Mouse (Mus musculus): Measurements from ENCODE around the gene Crebbp.
"Not testable (repeated sequence)": the region's sequence is repeated elsewhere in the genome, so short reads cannot be mapped to it uniquely, and the experiment has no call there.

The Crebbp gene

GRCm38 (mm10) chr16:4079656-4080055 is 134.1 kb downstream of the Crebbp start:
- Histone ChIP-seq H3K9me3 (ENCODE audit: low read length) (no peaks in the 10 kb centered on the region), H3K36me3 (ENCODE audit: insufficient read depth, low read length) (peaks cover 40% of the 10 kb centered on the region), H3K27me3 (ENCODE audit: insufficient read depth, low read length) (no peaks in the 10 kb centered on the region), H3K4me3 (replicated peaks; ENCODE audit: low read length) (no peak overlapping the region), H3K4me1 (replicated peaks; ENCODE audit: low read depth, low read length) (peaks cover 40% of the 10 kb centered on the region)
- TF ChIP-seq NANOG (IDR thresholded peaks at IDR 0.05; ENCODE audit: borderline replicate concordance, low read length): no peak
- TF ChIP-seq CTCF (conservative IDR thresholded peaks at IDR 0.05; ENCODE audit: low read length): no peak
- TF ChIP-seq POU5F1 (IDR thresholded peaks at IDR 0.05; ENCODE audit: borderline replicate concordance, low read length): no peak

- peaks cover 41% of the 10 kb centered on the region for H3K36me3 ChIP-seq (ENCODE audit: insufficient read depth, low read length)
- H3K9me3 ChIP-seq (ENCODE audit: low read length); H3K27me3 ChIP-seq (ENCODE audit: insufficient read depth, low read length): not testable (repeated sequence)
- H3K4me3 ChIP-seq (replicated peaks; ENCODE audit: low read length): peak overlapping the region; percentile 99
- H3K4me1 ChIP-seq (replicated peaks; ENCODE audit: low read depth, low read length): peaks cover 46% of the 10 kb centered on the region
These were observed 135.5 kb downstream of the Crebbp start for GRCm38 (mm10) chr16:4078302-4078701.

- H3K9me3 ChIP-seq (ENCODE audit: low read length): no peaks in the 10 kb centered on the region
- H3K27me3 ChIP-seq (ENCODE audit: insufficient read depth, low read length): no peaks in the 10 kb centered on the region
- TF ChIP-seq POU5F1 (IDR thresholded peaks at IDR 0.05; ENCODE audit: borderline replicate concordance, low read length) (no peak), CTCF (conservative IDR thresholded peaks at IDR 0.05; ENCODE audit: low read length) (no peak), NANOG (IDR thresholded peaks at IDR 0.05; ENCODE audit: borderline replicate concordance, low read length) (no peak)
- H3K4me1 ChIP-seq (replicated peaks; ENCODE audit: low read depth, low read length): peaks cover 48% of the 10 kb centered on the region
- H3K36me3 ChIP-seq (ENCODE audit: insufficient read depth, low read length): peaks cover 43% of the 10 kb centered on the region
- H3K4me3 ChIP-seq (replicated peaks; ENCODE audit: low read length): peak within 1 kb of the TSS; percentile 99
These were observed 136.3 kb downstream of the Crebbp start, which contains the start of gene Trap1 for GRCm38 (mm10) chr16:4077384-4078061. TSS of gene Trap1 (minus strand) at chr16:4077827.

GRCm38 (mm10) chr16:4074836-4075235 is 139.0 kb downstream of the Crebbp start:
- Histone ChIP-seq H3K27me3 (ENCODE audit: insufficient read depth, low read length) (no peaks in the 10 kb centered on the region), H3K4me3 (replicated peaks; ENCODE audit: low read length) (no peak overlapping the region), H3K4me1 (replicated peaks; ENCODE audit: low read depth, low read length) (peaks cover 53% of the 10 kb centered on the region), H3K36me3 (ENCODE audit: insufficient read depth, low read length) (peaks cover 49% of the 10 kb centered on the region), H3K9me3 (ENCODE audit: low read length) (no peaks in the 10 kb centered on the region)
- TF ChIP-seq POU5F1 (IDR thresholded peaks at IDR 0.05; ENCODE audit: borderline replicate concordance, low read length) (no peak), CTCF (conservative IDR thresholded peaks at IDR 0.05; ENCODE audit: low read length) (no peak), NANOG (IDR thresholded peaks at IDR 0.05; ENCODE audit: borderline replicate concordance, low read length) (no peak)

- Histone ChIP-seq H3K9me3 (ENCODE audit: low read length) (no peaks in the 10 kb centered on the region), H3K4me3 (replicated peaks; ENCODE audit: low read length) (no peak overlapping the region), H3K4me1 (replicated peaks; ENCODE audit: low read depth, low read length) (peaks cover 53% of the 10 kb centered on the region), H3K36me3 (ENCODE audit: insufficient read depth, low read length) (peaks cover 53% of the 10 kb centered on the region), H3K27me3 (ENCODE audit: insufficient read depth, low read length) (no peaks in the 10 kb centered on the region)
- TF ChIP-seq CTCF (conservative IDR thresholded peaks at IDR 0.05; ENCODE audit: low read length) (peak; percentile 12), POU5F1 (IDR thresholded peaks at IDR 0.05; ENCODE audit: borderline replicate concordance, low read length) (no peak)
These were observed 139.5 kb downstream of the Crebbp start for GRCm38 (mm10) chr16:4074297-4074696.

GRCm38 (mm10) chr16:4068588-4068987 is 145.2 kb downstream of the Crebbp start:
- Histone ChIP-seq H3K9me3 (ENCODE audit: low read length) (no peaks in the 10 kb centered on the region), H3K4me3 (replicated peaks; ENCODE audit: low read length) (no peak overlapping the region), H3K36me3 (ENCODE audit: insufficient read depth, low read length) (peaks cover 88% of the 10 kb centered on the region), H3K27me3 (ENCODE audit: insufficient read depth, low read length) (no peaks in the 10 kb centered on the region), H3K4me1 (replicated peaks; ENCODE audit: low read depth, low read length) (peaks cover 13% of the 10 kb centered on the region; the same call in 1 of the 2 replicates)
- TF ChIP-seq CTCF (conservative IDR thresholded peaks at IDR 0.05; ENCODE audit: low read length): peak; percentile 50
- no peak for TF ChIP-seq NANOG (IDR thresholded peaks at IDR 0.05; ENCODE audit: borderline replicate concordance, low read length)

- Histone ChIP-seq H3K4me1 (replicated peaks; ENCODE audit: low read depth, low read length) (peaks cover 6% of the 10 kb centered on the region), H3K36me3 (ENCODE audit: insufficient read depth, low read length) (peaks cover 98% of the 10 kb centered on the region), H3K27me3 (ENCODE audit: insufficient read depth, low read length) (no peaks in the 10 kb centered on the region), H3K9me3 (ENCODE audit: low read length) (no peaks in the 10 kb centered on the region), H3K4me3 (replicated peaks; ENCODE audit: low read length) (no peak overlapping the region)
- TF ChIP-seq NANOG (IDR thresholded peaks at IDR 0.05; ENCODE audit: borderline replicate concordance, low read length): no peak
- no peak for TF ChIP-seq POU5F1 (IDR thresholded peaks at IDR 0.05; ENCODE audit: borderline replicate concordance, low read length)
- TF ChIP-seq CTCF (conservative IDR thresholded peaks at IDR 0.05; ENCODE audit: low read length): no peak
These were observed 148.9 kb downstream of the Crebbp start for GRCm38 (mm10) chr16:4064945-4065344.

- peaks cover 32% of the 10 kb centered on the region for H3K4me1 ChIP-seq (replicated peaks; ENCODE audit: low read depth, low read length)
- H3K36me3 ChIP-seq (ENCODE audit: insufficient read depth, low read length): peaks cover 97% of the 10 kb centered on the region
- no peak overlapping the region for H3K4me3 ChIP-seq (replicated peaks; ENCODE audit: low read length)
- no peaks in the 10 kb centered on the region for H3K27me3 ChIP-seq (ENCODE audit: insufficient read depth, low read length)
- no peaks in the 10 kb centered on the region for H3K9me3 ChIP-seq (ENCODE audit: low read length)
- no peak for TF ChIP-seq POU5F1 (IDR thresholded peaks at IDR 0.05; ENCODE audit: borderline replicate concordance, low read length)
- TF ChIP-seq NANOG (IDR thresholded peaks at IDR 0.05; ENCODE audit: borderline replicate concordance, low read length): no peak
- TF ChIP-seq CTCF (conservative IDR thresholded peaks at IDR 0.05; ENCODE audit: low read length): no peak
These were observed 160.0 kb downstream of the Crebbp start for GRCm38 (mm10) chr16:4053811-4054210.

- Histone ChIP-seq H3K27me3 (ENCODE audit: insufficient read depth, low read length) (no peaks in the 10 kb centered on the region), H3K9me3 (ENCODE audit: low read length) (no peaks in the 10 kb centered on the region), H3K36me3 (ENCODE audit: insufficient read depth, low read length) (peaks cover 97% of the 10 kb centered on the region), H3K4me3 (replicated peaks; ENCODE audit: low read length) (no peak overlapping the region), H3K4me1 (replicated peaks; ENCODE audit: low read depth, low read length) (peaks cover 25% of the 10 kb centered on the region)
- TF ChIP-seq NANOG (IDR thresholded peaks at IDR 0.05; ENCODE audit: borderline replicate concordance, low read length) (no peak), CTCF (conservative IDR thresholded peaks at IDR 0.05; ENCODE audit: low read length) (no peak)
These were observed 161.2 kb downstream of the Crebbp start for GRCm38 (mm10) chr16:4052601-4053000.

All from E14TG2a.4 (cell line).